Mouse (Mus musculus) T-helper 1 cell (primary cell): ENCODE measurements around the gene Prss46.
"Not testable (repeated sequence)": the region's sequence is repeated elsewhere in the genome, so short reads cannot be mapped to it uniquely, and the experiment has no call there.

Experiments
- in situ Hi-C: fragments of 300-600 bp; cut with MboI, MseI; formaldehyde crosslinking; loops from one replicate; pipeline ENCODE4 v1.15.1; 2025; ENCODE audit warnings: high pct_unique_total_duplicates

Prss46 gene

GRCm38 (mm10) chr9:110844206-110844605 lies at the start of gene Prss46:
Prss46 (plus strand) TSS chr9:110844506.
- in situ Hi-C loops, result no loop called here

GRCm38 (mm10) chr9:110797013-110797412 lies 47.3 kb upstream of the Prss46 start:
- in situ Hi-C loops, result no loop called here

- in situ Hi-C loops, result no loop called here
These were observed 46.4 kb upstream of the Prss46 start, which contains the start of gene Prss42 for GRCm38 (mm10) chr9:110797866-110798265. Prss42 (plus strand) TSS chr9:110798166.

- in situ Hi-C loops, result no loop called here
These were observed 43.3 kb upstream of the Prss46 start for GRCm38 (mm10) chr9:110800834-110801479.

GRCm38 (mm10) chr9:110803294-110803693 lies 41.0 kb upstream of the Prss46 start:
- in situ Hi-C loops, result no loop called here

- in situ Hi-C loops, result no loop called here
These were observed 34.3 kb upstream of the Prss46 start for GRCm38 (mm10) chr9:110810051-110810450.

GRCm38 (mm10) chr9:110813789-110814188 lies 30.5 kb upstream of the Prss46 start, which contains the start of gene Prss44:
Prss44 (plus strand) TSS chr9:110813994.
- in situ Hi-C loops, result no loop called here

- in situ Hi-C loops, result not testable (repeated sequence)
These were observed 23.8 kb upstream of the Prss46 start for GRCm38 (mm10) chr9:110820546-110820945.

GRCm38 (mm10) chr9:110821436-110821835 lies 22.9 kb upstream of the Prss46 start:
- in situ Hi-C loops, result no loop called here

- in situ Hi-C loops, result no loop called here
These were observed 18.9 kb upstream of the Prss46 start for GRCm38 (mm10) chr9:110825426-110825825.

GRCm38 (mm10) chr9:110825832-110826231 lies 18.5 kb upstream of the Prss46 start:
- in situ Hi-C loops, result no loop called here

- in situ Hi-C loops, result no loop called here
These were observed 17.9 kb upstream of the Prss46 start, which contains the start of gene Prss43 for GRCm38 (mm10) chr9:110826390-110826789. Prss43 (plus strand) TSS chr9:110826690.

GRCm38 (mm10) chr9:110833021-110833420 lies 11.3 kb upstream of the Prss46 start:
- in situ Hi-C loops, result no loop called here

- in situ Hi-C loops, result no loop called here
These were observed 9.9 kb upstream of the Prss46 start, which contains the start of gene Prss45 for GRCm38 (mm10) chr9:110834411-110834810. Prss45 (plus strand) TSS chr9:110834588.

- in situ Hi-C loops, result no loop called here
These were observed 9.3 kb upstream of the Prss46 start for GRCm38 (mm10) chr9:110834961-110835360.

GRCm38 (mm10) chr9:110836112-110836511 lies 8.2 kb upstream of the Prss46 start:
- in situ Hi-C loops, result no loop called here

- in situ Hi-C loops, result no loop called here
These were observed 3.4 kb upstream of the Prss46 start for GRCm38 (mm10) chr9:110840905-110841304.

- in situ Hi-C loops, result no loop called here
These were observed 2.9 kb upstream of the Prss46 start for GRCm38 (mm10) chr9:110841438-110841837.

- in situ Hi-C loops, result no loop called here
These were observed 4.9 kb downstream of the Prss46 start for GRCm38 (mm10) chr9:110849162-110849561.

- in situ Hi-C loops, result no loop called here
These were observed 11.6 kb downstream of the Prss46 start for GRCm38 (mm10) chr9:110855903-110856302.

- in situ Hi-C loops, result no loop called here
These were observed 12.6 kb downstream of the Prss46 start for GRCm38 (mm10) chr9:110856920-110857319.

- in situ Hi-C loops, result no loop called here
These were observed 13.6 kb downstream of the Prss46 start, which contains the start of gene Prss50 for GRCm38 (mm10) chr9:110857781-110858472. Prss50 (plus strand) TSS chr9:110857967.

- in situ Hi-C loops, result no loop called here
These were observed 14.2 kb downstream of the Prss46 start for GRCm38 (mm10) chr9:110858523-110858922.
